Mouse (Mus musculus): ENCODE data around the gene Bbip1.

DNA sequence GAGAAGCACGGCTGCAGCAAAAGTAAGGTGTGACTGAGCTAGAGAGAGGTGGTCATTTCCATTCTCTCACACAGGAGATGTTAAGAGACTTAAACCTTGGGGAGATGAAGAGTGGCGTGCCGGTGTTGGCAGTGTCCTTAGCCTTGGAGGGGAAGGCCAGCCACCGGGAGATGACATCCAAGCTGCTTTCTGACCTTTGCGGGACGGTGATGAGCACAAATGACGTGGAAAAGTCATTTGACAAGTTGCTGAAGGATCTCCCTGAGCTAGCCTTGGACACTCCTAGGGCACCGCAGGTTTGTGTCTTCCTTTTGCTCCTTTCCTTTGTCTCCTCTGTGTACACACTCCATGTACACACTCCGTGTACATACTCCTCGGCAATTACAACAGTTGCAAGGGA lies 24.9 kb downstream of the Bbip1 start:
- TF ChIP-seq CTCF (IDR thresholded peaks at IDR 0.05; ENCODE audit: low read depth, low read length) (no peak), TAL1 (conservative IDR thresholded peaks at IDR 0.05; ENCODE audit: low read depth, low read length) (no peak)

Measured in G1E (cell line).